Mouse (Mus musculus): ENCODE data around the gene Olfr799. TPM values are rescaled to one million over a fixed set of nuclear protein-coding genes. Genes with fewer than 3 reads are reported as not detected.

Gene Olfr799
- total RNA-seq (2017): not detected in 2 replicates

- no peak for ATAC-seq (replicated peaks; ENCODE audit: low read depth, poor library complexity, severe bottlenecking)
Measured at GRCm38 (mm10) chr10:129637184-129637583, at the start of gene Olfr799. Gene Olfr799 (plus strand): TSS chr10:129637484.

GRCm38 (mm10) chr10:129612470-129612869 lies 24.8 kb upstream of the Olfr799 start, which contains the start of gene Olfr796:
Gene Olfr796 (minus strand): TSS chr10:129612570.
- ATAC-seq (replicated peaks; ENCODE audit: low read depth, poor library complexity, severe bottlenecking): no peak

- no peak for ATAC-seq (replicated peaks; ENCODE audit: low read depth, poor library complexity, severe bottlenecking)
Measured at GRCm38 (mm10) chr10:129621724-129622123, 15.6 kb upstream of the Olfr799 start.

DNA sequence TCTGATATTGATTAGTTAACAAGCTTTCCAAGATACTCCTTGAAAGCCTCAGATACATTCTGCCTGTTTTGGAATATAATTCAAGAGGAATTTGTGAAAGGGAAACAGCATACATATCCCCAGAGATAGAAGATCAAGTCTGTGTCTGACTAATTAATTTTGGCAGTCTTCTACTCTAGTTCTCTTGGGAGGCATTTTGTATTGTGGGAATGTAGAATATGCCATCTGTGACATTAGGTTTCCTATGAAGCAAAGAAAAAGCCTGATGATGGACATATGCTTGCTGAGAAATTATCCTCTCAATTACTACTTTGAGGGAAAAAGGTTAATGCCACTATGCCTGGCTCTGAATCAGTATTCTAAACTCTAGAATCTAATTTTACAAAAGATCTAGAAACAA lies 14.0 kb upstream of the Olfr799 start:
- ATAC-seq (replicated peaks; ENCODE audit: low read depth, poor library complexity, severe bottlenecking): no peak

GRCm38 (mm10) chr10:129627834-129628233 lies 9.4 kb upstream of the Olfr799 start, which contains the start of gene Olfr798:
Gene Olfr798 (minus strand): TSS chr10:129627934.
- ATAC-seq (replicated peaks; ENCODE audit: low read depth, poor library complexity, severe bottlenecking): no peak

GRCm38 (mm10) chr10:129651763-129652162 lies 14.5 kb downstream of the Olfr799 start:
- no peak for ATAC-seq (replicated peaks; ENCODE audit: low read depth, poor library complexity, severe bottlenecking)

DNA sequence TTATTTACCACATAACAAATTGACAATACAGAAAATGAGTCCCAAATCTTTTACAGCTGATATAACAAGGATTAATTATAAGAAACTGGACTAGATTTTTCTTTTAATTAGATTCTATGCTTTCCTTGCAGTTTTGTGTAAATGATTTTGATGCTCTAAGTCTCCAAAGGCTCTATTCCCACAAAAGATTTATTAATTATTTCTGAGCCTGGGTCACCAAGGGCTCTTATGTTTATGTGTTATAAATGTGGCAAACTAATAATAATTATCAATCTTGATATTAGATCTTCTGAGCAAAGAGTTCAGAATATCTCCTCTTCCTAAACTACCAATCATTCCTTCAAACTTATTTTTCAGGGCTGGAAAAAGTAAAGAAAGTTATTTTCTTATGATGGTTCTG lies 20.1 kb downstream of the Olfr799 start, which contains the start of gene Olfr800:
Gene Olfr800, plus strand, starts transcription at position 301 of the 400 bp plus-strand sequence.
- ATAC-seq (replicated peaks; ENCODE audit: low read depth, poor library complexity, severe bottlenecking): no peak

GRCm38 (mm10) chr10:129673765-129674164 lies 36.5 kb downstream of the Olfr799 start, which contains the start of gene Olfr801:
Gene Olfr801 (minus strand): TSS chr10:129673865.
- no peak for ATAC-seq (replicated peaks; ENCODE audit: low read depth, poor library complexity, severe bottlenecking)

DNA sequence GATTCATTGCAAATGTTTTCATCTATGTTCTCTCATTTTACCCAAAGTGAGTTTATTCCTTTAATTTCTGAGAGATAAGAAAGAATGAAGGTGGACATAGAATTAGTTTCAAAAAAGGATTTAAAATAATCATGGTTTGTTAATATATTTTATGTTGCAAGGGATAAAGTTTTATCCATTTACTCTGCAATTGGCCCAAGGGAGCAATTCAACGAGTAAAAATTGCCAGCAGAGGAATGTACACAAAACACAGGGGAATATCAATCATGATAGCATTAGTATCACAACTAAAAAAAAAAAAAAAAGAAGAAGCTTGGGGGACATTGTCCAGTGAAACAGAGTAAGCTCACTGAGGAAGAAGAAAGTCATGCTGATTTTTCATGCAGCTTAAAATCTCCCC lies 50.8 kb downstream of the Olfr799 start, which contains the start of gene Olfr802:
Gene Olfr802, minus strand, starts transcription at position 101 of the 400 bp plus-strand sequence.
- ATAC-seq (replicated peaks; ENCODE audit: low read depth, poor library complexity, severe bottlenecking): no peak

- ATAC-seq (replicated peaks; ENCODE audit: low read depth, poor library complexity, severe bottlenecking): no peak
Measured at GRCm38 (mm10) chr10:129694186-129694585, 56.9 kb downstream of the Olfr799 start, which contains the start of gene Olfr803. Gene Olfr803 (minus strand): TSS chr10:129694286.

Other genes starting within 250 kb of the Olfr799 start
- gene Olfr785, start 232.1 kb upstream of the Olfr799 start, total RNA-seq (2017): not detected in 2 replicates
- not detected in 2 replicates for gene Olfr786, start 210.2 kb upstream of the Olfr799 start, total RNA-seq (2017)
- not detected in 2 replicates for gene Olfr787, start 175.6 kb upstream of the Olfr799 start, total RNA-seq (2017)
- not detected in 2 replicates for gene Olfr788, start 166.5 kb upstream of the Olfr799 start, total RNA-seq (2017)
- not detected in 2 replicates for gene Olfr789, start 152.7 kb upstream of the Olfr799 start, total RNA-seq (2017)
- gene Olfr790, start 139.0 kb upstream of the Olfr799 start, total RNA-seq (2017): not detected in 2 replicates
- gene Olfr791, start 115.7 kb upstream of the Olfr799 start, total RNA-seq (2017): not detected in 2 replicates
- not detected in 2 replicates for gene Olfr792, start 98.3 kb upstream of the Olfr799 start, total RNA-seq (2017)
- gene Olfr794, start 69.8 kb upstream of the Olfr799 start, total RNA-seq (2017): not detected in 2 replicates
- gene Olfr796, start 24.9 kb upstream of the Olfr799 start, total RNA-seq (2017): not detected in 2 replicates
- not detected in 2 replicates for gene Olfr798, start 9.6 kb upstream of the Olfr799 start, total RNA-seq (2017)
- not detected in 2 replicates for gene Olfr800, start 20.2 kb downstream of the Olfr799 start, total RNA-seq (2017)
- gene Olfr801, start 36.4 kb downstream of the Olfr799 start, total RNA-seq (2017): not detected in 2 replicates
- gene Olfr802, start 50.7 kb downstream of the Olfr799 start, total RNA-seq (2017): not detected in 2 replicates
- not detected in 2 replicates for gene Olfr803, start 56.8 kb downstream of the Olfr799 start, total RNA-seq (2017)
- not detected in 2 replicates for gene Olfr804, start 65.7 kb downstream of the Olfr799 start, total RNA-seq (2017)
- not detected in 2 replicates for gene Olfr805, start 91.9 kb downstream of the Olfr799 start, total RNA-seq (2017)
- gene Olfr806, start 104.4 kb downstream of the Olfr799 start, total RNA-seq (2017): not detected in 2 replicates
- gene Olfr807, start 120.3 kb downstream of the Olfr799 start, total RNA-seq (2017): not detected in 2 replicates
- not detected in 2 replicates for gene Olfr808, start 128.0 kb downstream of the Olfr799 start, total RNA-seq (2017)
- gene Olfr809, start 137.2 kb downstream of the Olfr799 start, total RNA-seq (2017): not detected in 2 replicates
- gene Olfr810, start 157.4 kb downstream of the Olfr799 start, total RNA-seq (2017): not detected in 2 replicates
- gene Olfr811, start 166.9 kb downstream of the Olfr799 start, total RNA-seq (2017): not detected in 2 replicates
- gene Olfr812, start 208.6 kb downstream of the Olfr799 start, total RNA-seq (2017): not detected in 2 replicates
- gene Olfr813, start 217.9 kb downstream of the Olfr799 start, total RNA-seq (2017): not detected in 2 replicates
- gene Olfr814, start 242.4 kb downstream of the Olfr799 start, total RNA-seq (2017): not detected in 2 replicates